Mouse (Mus musculus) embryonic fibroblast, embryonic 13.5 days (primary cell): ENCODE measurements around the gene Ssbp2.

ENCODE experiments used
- CTCF ChIP-seq: IDR thresholded peaks from 2 replicates; pipeline ENCODE4 v1.5.1; 2011; ENCODE audit warnings: mild to moderate bottlenecking, control low read depth, low read length, moderate library complexity, borderline replicate concordance; ENCODE audit not compliant: insufficient read depth
- POLR2A ChIP-seq: IDR thresholded peaks from 2 replicates; pipeline ENCODE4 v1.6.1; 2011; ENCODE audit warnings: low read depth, mild to moderate bottlenecking, control low read depth, low read length, moderate library complexity

DNA sequence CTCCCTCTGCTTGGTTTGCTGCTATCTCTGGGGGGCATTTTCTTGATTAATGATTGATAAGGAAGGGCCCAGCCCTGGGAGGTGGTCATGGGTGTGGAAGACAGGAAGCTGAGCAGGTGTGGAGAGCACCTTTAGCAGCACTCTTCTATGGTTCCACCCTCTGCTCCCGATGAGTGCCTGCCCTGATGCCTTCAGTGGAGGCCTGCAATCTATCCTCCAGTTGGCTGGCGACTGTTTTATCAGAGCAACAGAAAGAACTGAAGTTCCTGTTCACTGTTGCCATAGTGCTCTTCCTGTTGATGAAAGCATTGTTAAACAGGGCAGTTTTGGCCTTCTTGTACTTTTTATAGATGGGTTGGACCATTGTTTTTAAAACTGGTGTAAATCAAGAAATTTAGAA is 49.4 kb downstream of the Ssbp2 start:
- TF ChIP-seq CTCF, result no peak
- no peak for TF ChIP-seq POLR2A
